Mouse (Mus musculus) liver, embryonic 16.5 days (tissue): ENCODE measurements around the gene Myh13. TPM values are rescaled to one million over a fixed set of nuclear protein-coding genes. Genes with fewer than 3 reads are reported as not detected.

Experiments used
- ATAC-seq: fragments of 200-750 bp; cut with Nextera tagmentation; 2 replicates; pipeline ENCODE4 v1.8.0; 2017; ENCODE audit warnings: low read depth, mild to moderate bottlenecking, moderate number of reproducible peaks, moderate library complexity
- H3K27ac ChIP-seq: fragments of 300-500 bp; sonication (generic); 2 replicates; pipeline ENCODE4 v1.5.1; 2014; ENCODE audit warnings: mild to moderate bottlenecking, low read length
- H3K27me3 ChIP-seq: fragments of 300-500 bp; sonication (generic); 2 replicates; pipeline ENCODE4 v1.6.1; 2014; ENCODE audit warnings: low read depth, low read length, mixed read lengths; ENCODE audit not compliant: control insufficient read depth, insufficient read depth
- H3K36me3 ChIP-seq: fragments of 300-500 bp; sonication (generic); 2 replicates; pipeline ENCODE4 v1.6.1; 2014; ENCODE audit warnings: mild to moderate bottlenecking; ENCODE audit not compliant: control insufficient read depth, insufficient read depth
- H3K4me1 ChIP-seq: fragments of 300-500 bp; sonication (generic); 2 replicates; pipeline ENCODE4 v1.6.1; 2014; ENCODE audit warnings: low read depth, low read length, mixed read lengths; ENCODE audit not compliant: control insufficient read depth
- H3K4me2 ChIP-seq: fragments of 300-500 bp; sonication (generic); 2 replicates; pipeline ENCODE4 v1.6.1; 2014; ENCODE audit warnings: low read depth, low read length, mixed read lengths
- H3K4me3 ChIP-seq: fragments of 300-500 bp; sonication (generic); 2 replicates; pipeline ENCODE4 v1.5.1; 2014; ENCODE audit warnings: low read depth, mild to moderate bottlenecking, low read length
- H3K9ac ChIP-seq: fragments of 300-500 bp; sonication (generic); 2 replicates; pipeline ENCODE4 v1.6.1; 2014; ENCODE audit warnings: low read depth, low read length
- H3K9me3 ChIP-seq: fragments of 300-500 bp; sonication (generic); replicated peaks from 2 replicates; pipeline ENCODE4 v1.6.1; 2016; ENCODE audit warnings: low read length; ENCODE audit not compliant: control insufficient read depth
- WGBS: fragments of 180-500 bp; shearing (Covaris S2); extraction: QIAGEN DNeasy Blood & Tissue Kit; methylation state at CpG from one replicate; pipeline ENCODE4 v1.1.7; 2014; ENCODE audit not compliant: insufficient replicate concordance; 5-methylcytosine and 5-hydroxymethylcytosine counted together
- polyA plus RNA-seq: library from polyadenylated mRNA; unstranded; fragments of >200 nt; fragmentation: Nextera tagmentation; extraction: Ambion mirVana; gene quantifications from 2 replicates; pipeline ENCODE4 v1.2.1, GENCODE M21; 2015

Gene Myh13
- not detected in 2 replicates for polyA plus RNA-seq

- H3K9ac ChIP-seq = no peak within 1 kb of the TSS
- no peak within 1 kb of the TSS for H3K4me3 ChIP-seq
- no peak for ATAC-seq
- H3K4me1 ChIP-seq = no peaks in the 10 kb centered on the region
- WGBS = 66% methylated on average over 7 of the region's 7 CpGs
- H3K27me3 ChIP-seq = no peaks in the 10 kb centered on the region
- no peaks in the 10 kb centered on the region for H3K9me3 ChIP-seq
- no peaks in the 10 kb centered on the region for H3K36me3 ChIP-seq
- no peak within 1 kb of the TSS for H3K4me2 ChIP-seq
- no peak within 1 kb of the TSS for H3K27ac ChIP-seq
Measured at GRCm38 (mm10) chr11:67321358-67321757, at the start of gene Myh13. TSS of gene Myh13 (plus strand) at chr11:67321658.

GRCm38 (mm10) chr11:67276601-67277174, 44.8 kb upstream of the Myh13 start, which contains the start of gene Myh8:
TSS of gene Myh8 (plus strand) at chr11:67277124.
- no peak for ATAC-seq
- Histone ChIP-seq H3K9me3 (no peaks in the 10 kb centered on the region), H3K4me1 (no peaks in the 10 kb centered on the region), H3K9ac (no peak within 1 kb of the TSS), H3K27ac (no peak within 1 kb of the TSS), H3K4me3 (no peak within 1 kb of the TSS), H3K4me2 (no peak within 1 kb of the TSS), H3K27me3 (no peaks in the 10 kb centered on the region), H3K36me3 (no peaks in the 10 kb centered on the region)
- 65% methylated on average over 10 of the region's 10 CpGs for WGBS

- ATAC-seq = no peak
- peaks cover 3% of the 10 kb centered on the region; the same call in 1 of the 2 replicates for H3K9me3 ChIP-seq
- H3K4me3 ChIP-seq = no peak overlapping the region
- no peak overlapping the region for H3K27ac ChIP-seq
- no peak overlapping the region for H3K4me2 ChIP-seq
- H3K4me1 ChIP-seq = no peaks in the 10 kb centered on the region
- H3K9ac ChIP-seq = no peak overlapping the region
- no peaks in the 10 kb centered on the region for H3K27me3 ChIP-seq
- H3K36me3 ChIP-seq = no peaks in the 10 kb centered on the region
- 41% methylated on average over 1 of the region's 1 CpGs for WGBS
Measured at GRCm38 (mm10) chr11:67293440-67293839, 28.0 kb upstream of the Myh13 start.

- no peak overlapping the region for H3K27ac ChIP-seq
- H3K27me3 ChIP-seq = no peaks in the 10 kb centered on the region
- no peak overlapping the region for H3K9ac ChIP-seq
- H3K4me3 ChIP-seq = no peak overlapping the region
- H3K36me3 ChIP-seq = no peaks in the 10 kb centered on the region
- no peak for ATAC-seq
- no peaks in the 10 kb centered on the region for H3K9me3 ChIP-seq
- H3K4me2 ChIP-seq = no peak overlapping the region
- 48% methylated on average over 15 of the region's 15 CpGs for WGBS
- H3K4me1 ChIP-seq = no peaks in the 10 kb centered on the region
Measured at GRCm38 (mm10) chr11:67313733-67314452, 7.6 kb upstream of the Myh13 start.

GRCm38 (mm10) chr11:67326536-67326935, 5.1 kb downstream of the Myh13 start:
- ATAC-seq = no peak
- Histone ChIP-seq H3K36me3 (no peaks in the 10 kb centered on the region), H3K9me3 (no peaks in the 10 kb centered on the region), H3K4me2 (no peak overlapping the region), H3K4me3 (no peak overlapping the region), H3K27me3 (no peaks in the 10 kb centered on the region), H3K27ac (no peak overlapping the region), H3K9ac (no peak overlapping the region), H3K4me1 (no peaks in the 10 kb centered on the region)
- WGBS = 64% methylated on average over 2 of the region's 2 CpGs

- Histone ChIP-seq H3K36me3 (no peaks in the 10 kb centered on the region), H3K4me2 (no peak overlapping the region), H3K27me3 (no peaks in the 10 kb centered on the region), H3K9me3 (no peaks in the 10 kb centered on the region), H3K27ac (no peak overlapping the region), H3K9ac (no peak overlapping the region), H3K4me3 (no peak overlapping the region), H3K4me1 (no peaks in the 10 kb centered on the region)
- WGBS = 28% methylated on average over 3 of the region's 3 CpGs
- ATAC-seq = no peak
Measured at GRCm38 (mm10) chr11:67344556-67344955, 23.1 kb downstream of the Myh13 start.

GRCm38 (mm10) chr11:67345186-67345855, 23.9 kb downstream of the Myh13 start:
- no peak overlapping the region for H3K9ac ChIP-seq
- H3K36me3 ChIP-seq = no peaks in the 10 kb centered on the region
- ATAC-seq = no peak
- no peak overlapping the region for H3K4me2 ChIP-seq
- H3K4me3 ChIP-seq = no peak overlapping the region
- no peak overlapping the region for H3K27ac ChIP-seq
- no peaks in the 10 kb centered on the region for H3K9me3 ChIP-seq
- 39% methylated on average over 2 of the region's 2 CpGs for WGBS
- no peaks in the 10 kb centered on the region for H3K4me1 ChIP-seq
- no peaks in the 10 kb centered on the region for H3K27me3 ChIP-seq

- H3K4me2 ChIP-seq = no peak overlapping the region
- H3K9ac ChIP-seq = no peak overlapping the region
- no peaks in the 10 kb centered on the region for H3K4me1 ChIP-seq
- H3K27ac ChIP-seq = no peak overlapping the region
- ATAC-seq = no peak
- no peaks in the 10 kb centered on the region for H3K27me3 ChIP-seq
- H3K36me3 ChIP-seq = no peaks in the 10 kb centered on the region
- no peaks in the 10 kb centered on the region for H3K9me3 ChIP-seq
- no peak overlapping the region for H3K4me3 ChIP-seq
Measured at GRCm38 (mm10) chr11:67345856-67346236, 24.4 kb downstream of the Myh13 start.

GRCm38 (mm10) chr11:67350153-67350768, 28.8 kb downstream of the Myh13 start:
- no peak overlapping the region for H3K4me2 ChIP-seq
- WGBS = 46% methylated on average over 14 of the region's 14 CpGs
- no peak for ATAC-seq
- no peaks in the 10 kb centered on the region for H3K27me3 ChIP-seq
- H3K4me3 ChIP-seq = no peak overlapping the region
- H3K36me3 ChIP-seq = no peaks in the 10 kb centered on the region
- H3K9me3 ChIP-seq = no peaks in the 10 kb centered on the region
- H3K27ac ChIP-seq = no peak overlapping the region
- H3K9ac ChIP-seq = no peak overlapping the region
- H3K4me1 ChIP-seq = no peaks in the 10 kb centered on the region
